Mouse (Mus musculus) heart, embryonic 14.5 days (tissue): ENCODE measurements around the gene Pde8b. TPM values are rescaled to one million over a fixed set of nuclear protein-coding genes. Genes with fewer than 3 reads are reported as not detected.

Experiments
- polyA plus RNA-seq: library from polyadenylated mRNA; unstranded; fragments of >200 nt; fragmentation: Nextera tagmentation; extraction: Ambion mirVana; gene quantifications from 2 replicates; pipeline ENCODE4 v1.2.1, GENCODE M21; 2014

Gene Pde8b
- polyA plus RNA-seq, 1 experiment from 2014 or later: 0.99 TPM

Other genes starting within 250 kb of the Pde8b start
- gene Zbed3, start 73.3 kb upstream of the Pde8b start, polyA plus RNA-seq: 52.9 and 54.5 TPM in 2 replicates
- gene Aggf1, start 125.0 kb upstream of the Pde8b start, polyA plus RNA-seq: 27.5 and 27.8 TPM in 2 replicates
- gene Crhbp, start 194.6 kb upstream of the Pde8b start, polyA plus RNA-seq: not detected in 2 replicates
- gene S100z, start 228.4 kb upstream of the Pde8b start, polyA plus RNA-seq: not detected in 2 replicates